Mouse (Mus musculus) MEL (cell line): ENCODE data around the gene Zkscan2.

Source experiments
- BHLHE40 ChIP-seq: IDR thresholded peaks from 2 replicates; pipeline ENCODE4 v1.6.1; 2012; ENCODE audit warnings: low read depth, mild to moderate bottlenecking, inconsistent platforms, low read length, improper control_type of control experiment, borderline replicate concordance
- CTCF ChIP-seq, 3 experiments: IDR thresholded peaks in 2 of 3; conservative IDR thresholded peaks in 1 of 3; 2 replicates each; pipeline ENCODE4 v1.5.1; 2011 to 2012; ENCODE audit warnings: low read length in 3 of 3, low read depth in 2 of 3, mild to moderate bottlenecking in 2 of 3, improper control_type of control experiment in 1 of 3, inconsistent platforms in 1 of 3, mixed read lengths in 1 of 3, moderate library complexity in 1 of 3; ENCODE audit not compliant: control insufficient read depth in 1 of 3, insufficient read depth in 1 of 3, poor library complexity in 1 of 3, severe bottlenecking in 1 of 3
- E2F4 ChIP-seq: IDR thresholded peaks from 2 replicates; pipeline ENCODE4 v1.6.1; 2011; ENCODE audit warnings: low read depth, low read length, improper control_type of control experiment, borderline replicate concordance
- EP300 ChIP-seq, 2 experiments: IDR thresholded peaks; 2 replicates each; pipeline ENCODE4 v1.6.1; 2011; ENCODE audit warnings: improper control_type of control experiment in 2 of 2, low read length in 2 of 2, low read depth in 1 of 2, mild to moderate bottlenecking in 1 of 2
- JUND ChIP-seq: IDR thresholded peaks from 2 replicates; pipeline ENCODE4 v1.6.1; 2011; ENCODE audit warnings: low read depth, mild to moderate bottlenecking, improper control_type of control experiment, low read length
- KAT2A ChIP-seq: conservative IDR thresholded peaks from 2 replicates; pipeline ENCODE4 v1.6.1; 2012; ENCODE audit warnings: low read depth, low read length, improper control_type of control experiment, inconsistent platforms
- MAX ChIP-seq: IDR thresholded peaks from 2 replicates; pipeline ENCODE4 v1.6.1; 2011; ENCODE audit warnings: low read length, improper control_type of control experiment
- MEF2A ChIP-seq: IDR thresholded peaks from 2 replicates; pipeline ENCODE4 v1.6.1; 2014; ENCODE audit warnings: low read depth, mild to moderate bottlenecking, inconsistent platforms, low read length, improper control_type of control experiment; ENCODE audit not compliant: poor library complexity, insufficient replicate concordance, severe bottlenecking; ENCODE audit errors: extremely low read depth
- POLR2AphosphoS2 ChIP-seq: IDR thresholded peaks from 2 replicates; pipeline ENCODE4 v1.6.1; 2011; ENCODE audit warnings: low read length, improper control_type of control experiment
- SMC3 ChIP-seq: IDR thresholded peaks from 2 replicates; pipeline ENCODE4 v1.6.1; 2011; ENCODE audit warnings: low read depth, low read length, improper control_type of control experiment
- USF1 ChIP-seq: IDR thresholded peaks from 2 replicates; pipeline ENCODE4 v1.6.1; 2014; ENCODE audit warnings: low read depth, mild to moderate bottlenecking, inconsistent platforms, low read length, improper control_type of control experiment, moderate library complexity
- USF2 ChIP-seq, 2 experiments: IDR thresholded peaks; 2 replicates each; pipeline ENCODE4 v1.6.1; 2011 to 2012; ENCODE audit warnings: improper control_type of control experiment in 2 of 2, low read length in 2 of 2, borderline replicate concordance in 1 of 2, inconsistent platforms in 1 of 2, low read depth in 1 of 2, mild to moderate bottlenecking in 1 of 2; ENCODE audit not compliant: insufficient read depth in 1 of 2
- ZNF384 ChIP-seq: IDR thresholded peaks from 2 replicates; pipeline ENCODE4 v1.6.1; 2012; ENCODE audit warnings: low read depth, mild to moderate bottlenecking, inconsistent platforms, low read length, improper control_type of control experiment

DNA sequence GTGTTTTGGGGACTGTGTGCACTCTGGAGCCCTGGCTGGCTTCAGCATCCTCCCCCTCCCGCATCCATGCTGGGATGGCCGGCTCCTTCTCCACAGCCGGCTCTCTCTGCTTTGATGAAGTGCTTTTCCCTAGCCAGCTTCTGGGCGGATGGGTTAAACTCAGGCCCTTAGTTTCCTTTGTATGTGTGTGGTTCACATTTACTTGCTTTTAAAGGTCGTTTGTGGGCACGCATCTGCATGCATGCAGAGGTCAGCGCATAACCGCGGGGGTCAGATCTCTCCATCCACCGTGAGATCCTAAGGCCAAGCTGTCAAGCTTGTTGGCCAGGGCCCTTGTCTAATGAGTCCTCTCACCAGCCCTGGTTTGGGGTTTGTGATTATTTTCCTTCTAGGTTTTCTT lies 50.6 kb downstream of the Zkscan2 start:
- no peak for TF ChIP-seq EP300 (IDR thresholded peaks at IDR 0.05; ENCODE audit: low read depth in 1 of 2, low read length in 2 of 2)
- no peak for TF ChIP-seq USF2 (IDR thresholded peaks at IDR 0.05; ENCODE audit: borderline replicate concordance in 1 of 2, insufficient read depth in 1 of 2, low read depth in 1 of 2, low read length in 2 of 2)
- TF ChIP-seq CTCF (IDR thresholded peaks at IDR 0.05 in 2 of 3, conservative IDR thresholded peaks at IDR 0.05 in 1 of 3; ENCODE audit: control insufficient read depth in 1 of 3, insufficient read depth in 1 of 3, low read depth in 2 of 3, low read length in 3 of 3, poor library complexity in 1 of 3, severe bottlenecking in 1 of 3), result no peak
- TF ChIP-seq POLR2AphosphoS2, result no peak
- no peak for TF ChIP-seq MEF2A
- no peak for TF ChIP-seq BHLHE40
- no peak for TF ChIP-seq E2F4
- TF ChIP-seq ZNF384, result no peak
- no peak for TF ChIP-seq SMC3
- no peak for TF ChIP-seq JUND
- TF ChIP-seq USF1, result no peak
- TF ChIP-seq MAX, result no peak
- TF ChIP-seq KAT2A, result no peak
